Mouse (Mus musculus): Measurements from ENCODE around the gene Tnks2. TPM values are rescaled to one million over a fixed set of nuclear protein-coding genes. Genes with fewer than 3 reads are reported as not detected.
A peak's percentile ranks its signal among the peaks of the same experiment; 100 is the strongest.

Gene Tnks2
- total RNA-seq (2021) = 100 to 1,000 TPM; 110 to 117 TPM
- long read RNA-seq, experiment 1, full-length matches to known transcripts = 29 of 70 reads
- long read RNA-seq, experiment 1, partial matches to known transcripts = 26 of 70 reads
- long read RNA-seq, experiment 1, other reads (novel, unspliced or antisense) = 15 of 70 reads
- long read RNA-seq, experiment 2, full-length matches to known transcripts = 12 of 33 reads
- long read RNA-seq, experiment 2, partial matches to known transcripts = 13 of 33 reads
- long read RNA-seq, experiment 2, other reads (novel, unspliced or antisense) = 8 of 33 reads

DNA sequence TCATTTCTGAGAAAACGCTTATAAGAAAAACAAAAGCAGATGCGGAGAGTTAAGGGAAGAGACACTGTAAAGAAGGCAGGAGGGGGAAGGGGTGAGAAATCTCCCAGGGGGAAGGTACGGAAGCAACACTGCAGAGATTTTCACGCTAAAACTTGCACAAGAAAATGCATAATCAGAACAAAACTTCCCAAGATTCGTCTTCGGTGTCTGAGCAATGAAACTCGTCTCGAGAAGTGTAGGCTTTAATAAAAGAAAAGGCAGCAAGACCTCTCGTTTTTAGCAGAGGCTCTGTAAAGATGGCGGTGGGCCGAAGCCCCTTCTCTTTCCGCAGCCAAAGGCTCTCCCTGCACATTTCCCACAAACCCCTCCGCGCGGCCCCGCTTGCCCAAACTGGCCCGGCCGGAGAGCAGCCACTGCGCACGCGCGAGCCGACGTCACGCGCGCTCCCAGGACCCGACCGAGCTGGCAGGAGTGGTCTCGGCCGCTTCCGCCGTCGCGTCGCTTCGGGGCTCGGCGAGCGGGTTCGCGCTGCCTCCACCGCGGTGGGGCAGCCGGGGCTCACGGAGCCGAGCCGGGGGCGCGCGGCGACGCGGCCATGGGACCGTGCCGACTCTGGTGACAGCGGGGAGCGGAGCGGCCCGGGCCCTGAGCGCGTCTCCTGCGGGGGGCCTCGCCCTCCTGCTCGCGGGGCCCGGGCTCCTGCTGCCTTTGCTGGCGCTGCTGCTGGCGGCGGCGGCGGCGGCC is at the start of gene Tnks2:
Gene Tnks2 (plus strand): TSS at position 445 of the 744 bp plus-strand sequence.
- DNase-seq (ENCODE audit: low spot score in 2 of 2) = peak; percentile 95 to 97

- DNase-seq (ENCODE audit: low spot score in 2 of 2) = no peak
These were observed 43.9 kb upstream of the Tnks2 start for GRCm38 (mm10) chr19:36789873-36790733.

DNA sequence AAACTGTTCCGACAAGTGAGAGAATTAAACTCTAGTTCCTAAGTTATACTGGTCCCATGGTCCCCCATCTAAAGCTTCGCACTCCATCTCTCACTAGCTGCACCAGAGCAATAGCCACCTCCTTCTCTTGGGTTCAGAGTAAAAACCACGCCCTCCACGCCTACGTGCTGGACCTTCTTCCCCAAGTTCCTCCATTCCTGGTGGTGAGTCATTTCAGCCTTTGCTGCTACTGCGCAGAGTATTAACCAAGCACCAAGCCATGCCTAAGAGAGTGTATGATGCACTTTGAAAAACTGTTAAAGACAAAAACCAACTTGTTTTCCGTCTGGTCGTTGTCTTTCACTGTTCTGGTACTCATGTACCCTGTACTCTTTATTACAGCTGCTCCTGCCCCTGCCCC is 41.4 kb upstream of the Tnks2 start:
- DNase-seq (ENCODE audit: low spot score in 2 of 2) = no peak

GRCm38 (mm10) chr19:36793450-36793849 is 40.6 kb upstream of the Tnks2 start:
- no peak for DNase-seq (ENCODE audit: low spot score in 2 of 2)

DNA sequence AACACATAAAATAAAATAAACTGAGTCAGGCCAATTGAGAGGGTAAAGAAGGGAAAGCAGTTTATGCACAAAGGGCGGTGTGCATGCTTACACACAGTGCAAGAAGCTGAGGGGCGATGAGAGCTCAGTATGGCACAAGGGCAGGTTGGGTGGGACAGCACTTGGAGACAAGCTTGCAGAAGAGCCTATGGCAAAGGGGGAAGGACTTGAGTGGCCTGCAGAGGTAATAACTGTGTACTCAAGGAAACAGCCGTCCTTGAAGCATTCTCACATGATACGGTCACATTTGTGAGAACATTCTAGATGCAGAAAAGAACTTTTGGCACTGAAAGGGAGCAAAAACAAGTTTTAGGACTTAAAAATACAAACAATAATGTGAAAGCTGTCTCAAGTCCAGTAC is 40.0 kb upstream of the Tnks2 start:
- DNase-seq (ENCODE audit: low spot score in 2 of 2) = no peak

DNA sequence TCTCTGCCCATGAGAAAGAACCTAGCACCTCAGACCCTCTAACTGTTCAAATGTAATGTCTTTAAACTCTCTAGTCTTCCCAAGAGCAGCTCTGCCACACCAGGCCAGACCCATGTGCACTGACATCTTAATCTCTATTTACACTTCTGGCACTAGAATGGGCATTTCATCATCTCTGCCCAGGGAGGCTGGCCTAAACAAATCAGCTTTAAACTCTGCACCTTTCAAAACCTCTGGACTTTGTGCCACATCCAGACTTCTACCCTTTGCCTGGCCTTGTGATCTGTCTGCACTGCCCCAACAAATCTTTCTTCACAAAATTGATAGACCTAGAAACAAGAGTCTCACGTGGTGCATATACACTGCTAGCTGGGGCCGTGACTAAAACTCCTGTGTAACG is 38.8 kb upstream of the Tnks2 start:
- no peak for DNase-seq (ENCODE audit: low spot score in 2 of 2)

GRCm38 (mm10) chr19:36796931-36797330 is 37.1 kb upstream of the Tnks2 start:
- DNase-seq (ENCODE audit: low spot score in 2 of 2) = no peak

DNA sequence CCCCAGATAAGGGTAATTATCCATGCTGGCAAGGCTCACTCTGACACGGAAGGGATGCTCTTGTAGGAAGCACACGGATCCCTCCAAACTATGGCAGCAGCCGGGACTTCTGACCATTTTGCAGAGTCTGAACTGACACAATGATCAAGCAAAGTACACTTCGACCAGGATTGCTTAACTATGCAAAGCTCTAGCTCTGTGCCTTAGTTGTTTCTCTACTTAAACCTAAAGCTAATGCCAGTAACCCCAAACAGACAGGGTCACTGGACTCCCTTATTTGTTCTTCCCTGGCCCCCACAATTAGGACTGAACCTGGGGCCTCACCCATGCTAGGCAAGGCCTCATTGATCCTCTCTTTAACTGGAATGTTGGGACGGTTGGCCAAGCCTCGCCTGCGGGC is 33.7 kb upstream of the Tnks2 start:
- DNase-seq (ENCODE audit: low spot score in 2 of 2) = no peak

- DNase-seq (ENCODE audit: low spot score in 2 of 2) = no peak
These were observed 32.0 kb upstream of the Tnks2 start for GRCm38 (mm10) chr19:36801856-36802641.

DNA sequence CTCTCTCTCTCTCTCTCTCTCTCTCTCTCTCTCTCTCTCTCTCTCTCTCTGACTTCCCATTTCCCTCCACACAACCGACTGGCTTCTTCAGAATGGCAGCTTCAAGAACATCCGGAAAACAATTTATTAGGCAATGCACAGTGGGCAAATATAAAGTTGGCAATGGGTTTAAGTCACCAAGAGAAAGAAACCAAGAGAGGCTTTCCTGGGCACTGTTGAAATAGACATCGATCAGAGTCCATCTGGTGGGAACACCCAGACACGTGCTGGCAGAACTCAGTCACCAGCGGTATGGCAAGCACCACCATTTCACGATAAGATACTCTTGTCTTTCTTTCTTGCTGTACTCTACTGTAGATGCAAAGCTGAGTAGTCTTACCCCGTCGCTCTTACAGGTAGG is 30.6 kb upstream of the Tnks2 start:
- DNase-seq (ENCODE audit: low spot score in 2 of 2) = no peak

- no peak for DNase-seq (ENCODE audit: low spot score in 2 of 2)
These were observed 27.2 kb upstream of the Tnks2 start for GRCm38 (mm10) chr19:36806842-36807241.

GRCm38 (mm10) chr19:36808426-36809105 is 25.5 kb upstream of the Tnks2 start:
- no peak for DNase-seq (ENCODE audit: low spot score in 2 of 2)

DNA sequence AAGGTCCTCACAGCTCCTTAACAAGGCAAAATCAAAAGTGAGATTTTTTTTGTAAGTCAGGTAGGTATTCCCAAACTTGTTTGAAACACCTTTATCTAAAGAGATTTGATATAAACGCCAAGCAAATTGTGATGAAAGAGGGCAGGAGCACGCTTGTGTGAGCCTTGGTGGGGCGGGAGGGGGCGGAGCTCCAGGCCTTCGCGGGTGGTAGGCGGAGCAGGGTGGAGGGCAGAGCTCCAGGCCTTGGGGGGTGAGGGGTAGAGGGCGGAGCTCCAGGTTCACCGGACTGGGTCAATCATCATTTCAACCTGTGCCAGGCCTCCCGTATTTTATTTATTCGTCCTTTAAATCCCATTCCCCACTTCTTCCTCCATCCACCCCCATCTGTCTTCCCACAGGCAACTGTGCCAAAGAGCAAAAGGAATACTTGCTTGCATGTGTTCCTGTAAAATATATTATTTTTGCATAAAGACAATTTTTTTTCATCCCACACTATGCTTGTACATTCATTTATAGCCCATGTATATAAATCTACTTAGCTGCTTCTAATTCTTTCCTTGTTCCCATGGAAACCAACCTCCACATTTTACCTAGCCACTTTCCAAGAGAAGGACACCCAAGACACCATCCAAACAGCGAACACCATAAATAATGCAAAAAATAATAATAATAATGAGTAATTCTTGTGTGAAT is 24.4 kb upstream of the Tnks2 start:
- no peak for DNase-seq (ENCODE audit: low spot score in 2 of 2)

DNA sequence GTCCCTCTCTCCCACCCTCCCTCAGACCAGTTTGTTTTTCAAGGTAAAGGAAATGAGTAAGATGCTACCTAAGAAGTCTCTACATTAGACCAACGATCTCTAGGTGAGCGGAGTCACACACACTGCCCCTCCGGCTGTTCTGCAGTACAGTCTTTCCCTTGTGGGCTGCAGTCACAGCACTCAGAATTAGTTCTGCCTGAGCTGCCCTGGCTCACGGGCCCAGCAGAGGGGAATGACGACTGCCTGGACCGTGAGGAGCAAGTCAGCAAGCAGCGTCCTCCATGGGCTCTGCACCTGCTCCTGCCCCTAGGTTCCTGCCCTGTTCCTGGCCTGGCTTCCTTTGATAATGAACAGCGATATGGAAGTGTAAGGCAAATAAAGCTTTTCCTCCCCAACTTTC is 22.0 kb upstream of the Tnks2 start:
- DNase-seq (ENCODE audit: low spot score in 2 of 2) = no peak

DNA sequence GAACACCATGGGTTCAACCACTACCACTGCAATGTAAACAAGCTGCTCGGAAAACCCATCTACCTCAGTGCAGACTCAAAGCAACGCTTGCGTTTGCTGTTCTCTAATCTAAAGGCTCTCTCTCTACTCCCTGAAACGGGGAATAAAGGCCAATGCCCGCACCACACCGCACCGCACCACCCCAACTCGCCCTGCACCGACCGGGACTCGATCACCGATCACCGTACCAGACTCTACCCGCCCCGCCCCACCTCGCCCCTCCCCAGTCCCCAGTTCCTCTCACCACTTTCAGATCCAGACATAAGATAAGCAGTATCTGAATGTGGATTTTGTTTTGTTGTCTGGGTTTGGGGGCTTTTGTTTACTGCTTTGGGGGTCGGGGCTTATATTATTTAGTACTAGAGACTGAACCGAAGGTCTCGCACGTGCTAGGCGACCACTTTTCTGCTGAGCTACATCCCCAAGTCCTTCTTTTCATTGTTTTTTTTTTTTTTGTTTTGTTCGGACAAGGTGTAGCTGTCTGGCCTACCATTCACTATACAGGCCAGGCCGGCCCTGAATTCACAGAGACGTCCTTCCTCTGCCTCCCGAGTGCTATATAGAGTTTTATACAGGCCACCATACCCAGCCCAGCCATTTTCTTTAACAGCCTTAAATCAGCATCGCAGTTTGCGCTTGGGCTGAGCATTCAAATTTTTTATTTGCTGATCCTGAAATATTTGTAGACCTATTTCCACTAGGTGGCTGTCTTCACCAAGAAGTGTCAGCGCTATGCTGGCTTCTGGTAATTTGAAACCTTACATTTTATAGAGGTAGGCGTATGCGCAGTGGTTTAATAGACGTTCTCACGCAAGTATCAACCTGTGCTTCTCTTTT is 18.4 kb upstream of the Tnks2 start:
- DNase-seq (ENCODE audit: low spot score in 2 of 2) = peak; percentile 20 to 27

GRCm38 (mm10) chr19:36818141-36818885 is 15.7 kb upstream of the Tnks2 start:
- DNase-seq (ENCODE audit: low spot score in 2 of 2) = no peak

DNA sequence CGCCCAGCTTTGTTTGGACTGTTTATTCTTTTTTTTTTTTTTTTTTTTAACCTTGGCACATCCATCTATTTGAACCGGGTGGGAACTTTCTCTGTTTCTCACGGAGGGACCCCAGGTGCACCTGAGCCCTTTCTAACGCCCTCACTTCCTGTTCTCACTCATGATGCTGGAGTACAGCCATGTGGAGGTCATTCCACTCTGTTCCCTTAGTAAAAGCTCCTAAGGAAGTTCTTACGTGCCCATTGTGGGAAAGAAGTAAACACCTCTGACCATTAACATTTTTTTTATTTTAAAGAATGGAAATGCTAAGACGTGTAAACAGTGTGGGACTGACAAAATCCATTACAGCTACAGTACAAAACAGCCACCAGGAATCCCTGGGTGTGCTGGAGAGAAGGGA is 14.8 kb upstream of the Tnks2 start:
- DNase-seq (ENCODE audit: low spot score in 2 of 2) = no peak

GRCm38 (mm10) chr19:36820469-36820868 is 13.6 kb upstream of the Tnks2 start:
- DNase-seq (ENCODE audit: low spot score in 2 of 2) = no peak

Data from left cerebral cortex, adult 18-20 months (tissue).